Mouse (Mus musculus) bone marrow macrophage, adult 2 months (primary cell): ENCODE data around the gene Manba.

Experiments used
- CTCF ChIP-seq: IDR thresholded peaks from 2 replicates; pipeline ENCODE4 v1.5.1; 2012; ENCODE audit warnings: low read depth, mild to moderate bottlenecking, low read length, moderate library complexity
- POLR2A ChIP-seq: IDR thresholded peaks from 2 replicates; pipeline ENCODE4 v1.6.1; 2012; ENCODE audit warnings: mild to moderate bottlenecking, low read depth, low read length, borderline replicate concordance

GRCm38 (mm10) chr3:135491102-135491501, 5.7 kb downstream of the Manba start:
- TF ChIP-seq POLR2A (no peak), CTCF (no peak)
